13 mouse cellular contexts compared by ENCODE assay signal in genomic region chr4:54646459-54646858, GRCm38 (mm10).
DNase-seq lines count a peak whose midpoint lies in the region; ATAC-seq and TF ChIP-seq lines count a peak whose summit lies in the region.
"Had no signal": no experiment of that assay in that cellular context is flagged by ENCODE, and none has a peak within 500 bp of the region (broad histone marks: within the 10 kb centered on the region; RNA-seq: fewer than 3 reads in every experiment).

No protein-coding gene starts in this region.

- no peaks in the 10 kb centered on the region for H3K9me3 ChIP-seq in hindbrain, embryonic 15.5 days
- H3K9me3 ChIP-seq in midbrain, postnatal 0 days (ENCODE audit: low read length) = no peaks in the 10 kb centered on the region
- H3K9me3 ChIP-seq: heart, embryonic 10.5 days had no signal

- H3K4me1 ChIP-seq in hindbrain, embryonic 15.5 days (replicated peaks) = peaks cover 8% of the 10 kb centered on the region; the same call in 1 of the 2 replicates
- 0 out of 2 replicates have a peak, but pooled peaks cover 5% of the 10 kb centered on the region for H3K4me1 ChIP-seq in midbrain, postnatal 0 days (ENCODE audit: insufficient read depth, low read length)
- no peaks in the 10 kb centered on the region for H3K4me1 ChIP-seq in kidney, adult 2 months (ENCODE audit: control insufficient read depth, insufficient read depth, low read length)

- no peaks in the 10 kb centered on the region for H3K36me3 ChIP-seq in hindbrain, embryonic 15.5 days
- no peaks in the 10 kb centered on the region for H3K36me3 ChIP-seq in midbrain, postnatal 0 days (ENCODE audit: insufficient read depth, low read length)
- H3K36me3 ChIP-seq in kidney, adult 2 months (ENCODE audit: control insufficient read depth, insufficient read depth, low read length) = no peaks in the 10 kb centered on the region
- H3K36me3 ChIP-seq: heart, embryonic 10.5 days had no signal

- no peak overlapping the region for H3K4me3 ChIP-seq in hindbrain, embryonic 15.5 days
- no peak overlapping the region for H3K4me3 ChIP-seq in midbrain, postnatal 0 days (ENCODE audit: low read depth, low read length)
- H3K4me3 ChIP-seq in kidney, adult 2 months (ENCODE audit: insufficient read depth, low read depth, low read length) = no peak overlapping the region
- H3K4me3 ChIP-seq: heart, embryonic 10.5 days had no signal

- no peak overlapping the region for H3K4me2 ChIP-seq in hindbrain, embryonic 15.5 days
- no peak overlapping the region for H3K4me2 ChIP-seq in midbrain, postnatal 0 days (ENCODE audit: low read depth, low read length, poor library complexity, severe bottlenecking)

- H3K9ac ChIP-seq in hindbrain, embryonic 15.5 days = no peak overlapping the region
- no peak overlapping the region for H3K9ac ChIP-seq in midbrain, postnatal 0 days (replicated peaks; ENCODE audit: low read length, poor library complexity, severe bottlenecking)

- H3K27ac ChIP-seq in hindbrain, embryonic 15.5 days (replicated peaks) = peak overlapping the region; percentile 31; the same call in 1 of the 2 replicates
- H3K27ac ChIP-seq in midbrain, postnatal 0 days (ENCODE audit: low read depth, low read length) = peak overlapping the region; percentile 62
- H3K27ac ChIP-seq in kidney, adult 2 months (ENCODE audit: insufficient read depth, low read depth, low read length) = no peak overlapping the region
- H3K27ac ChIP-seq: heart, embryonic 10.5 days had no signal

- WGBS in hindbrain, embryonic 15.5 days = 41% methylated on average over 8 of the region's 8 CpGs
- 30% methylated on average over 8 of the region's 8 CpGs for WGBS in midbrain, postnatal 0 days
- WGBS in kidney, adult 2 months = 79% methylated on average over 8 of the region's 8 CpGs

- 0 out of 2 replicates have a peak, but pooled peaks have one; percentile 66 for ATAC-seq in hindbrain, embryonic 15.5 days (ENCODE audit: low FRiP score, low read depth)
- peak; percentile 82 for ATAC-seq in midbrain, postnatal 0 days (ENCODE audit: low FRiP score)

- no peaks in the 10 kb centered on the region for H3K27me3 ChIP-seq in hindbrain, embryonic 15.5 days
- H3K27me3 ChIP-seq in midbrain, postnatal 0 days (ENCODE audit: insufficient read depth, low read length) = no peaks in the 10 kb centered on the region
- no peaks in the 10 kb centered on the region for H3K27me3 ChIP-seq in kidney, adult 2 months (replicated peaks; ENCODE audit: control insufficient read depth, insufficient read depth, low read length)
- H3K27me3 ChIP-seq: CH12.LX had no signal

- DNase-seq in frontal cortex, postnatal 36 days (ENCODE audit: low spot score in 2 of 2) = peak; percentile 9 to 21
- no peak for DNase-seq in frontal cortex, postnatal 10 days (ENCODE audit: low spot score in 2 of 2)
- DNase-seq in layer of hippocampus, adult 9-11 months = peak; percentile 16
- DNase-seq in layer of hippocampus, adult 11-12 months (ENCODE audit: low spot score) = no peak
- DNase-seq in midbrain, postnatal 0 days (ENCODE audit: low spot score) = peak; percentile 58
- no peak for DNase-seq in kidney, adult 2 months
- no peak for DNase-seq in kidney, adult 11 months
- DNase-seq: cerebellum, adult 9-10 months; lung, postnatal 10 days; thymus, adult 2 months had no signal

- TF ChIP-seq POLR2A in kidney, adult 2 months (IDR thresholded peaks at IDR 0.05; ENCODE audit: low read depth, low read length) = no peak

- no peak for TF ChIP-seq CTCF in midbrain, postnatal 0 days (IDR thresholded peaks at IDR 0.05)
- TF ChIP-seq CTCF in kidney, adult 2 months (conservative IDR thresholded peaks at IDR 0.05; ENCODE audit: insufficient read depth, insufficient read length, low read depth, low read length) = no peak

Comparison
In these comparisons a context has a peak if more than half of its experiments do, and no peak if none do; other contexts are left out.
1. DNase-seq: peak in frontal cortex, postnatal 36 days (2 of 2), layer of hippocampus, adult 9-11 months (single experiment) and midbrain, postnatal 0 days (single experiment); none in frontal cortex, postnatal 10 days (0 of 2), layer of hippocampus, adult 11-12 months (single experiment), kidney, adult 2 months (single experiment) and kidney, adult 11 months (single experiment).